Mouse (Mus musculus): ENCODE measurements around the gene Gm21679. TPM values are rescaled to one million over a fixed set of nuclear protein-coding genes. Genes with fewer than 3 reads are reported as not detected.
"Not testable (repeated sequence)": the region's sequence is repeated elsewhere in the genome, so short reads cannot be mapped to it uniquely, and the experiment has no call there.

Gm21679 gene
- polyA plus RNA-seq (2012; rRNA removed) = not detected in 2 replicates

DNA sequence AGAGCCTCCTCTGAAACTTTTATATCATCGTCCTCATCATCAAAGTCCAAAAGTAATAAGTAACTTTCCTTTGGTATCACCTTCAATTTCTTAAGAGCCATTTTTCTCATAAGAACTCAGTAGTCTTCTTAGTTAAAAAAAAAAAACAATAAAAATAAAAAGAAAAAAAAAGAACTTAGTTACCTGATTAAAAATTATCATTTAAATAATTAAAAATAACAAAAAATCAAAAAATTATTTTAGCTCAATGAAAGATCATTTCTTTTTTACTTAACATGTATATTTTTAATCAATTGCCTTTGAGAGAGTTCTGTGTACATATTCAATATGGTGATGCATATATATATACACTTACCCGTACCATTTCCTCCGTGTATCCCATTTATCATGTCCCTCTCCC is at the start of gene Gm21679:
Gene Gm21679, minus strand, starts transcription at position 101 of the 400 bp plus-strand sequence.
- DNase-seq (ENCODE audit: low read depth, low spot score) = not testable (repeated sequence)
- no CpG with 5 or more reads among the region's 3 CpGs for WGBS

Data from large intestine, adult 2 months (tissue).